In genomic region chr8:46313798-46314197, GRCm38 (mm10) we compare ENCODE assay signal across 38 mouse cellular contexts. TPM values are rescaled to one million over a fixed set of nuclear protein-coding genes. Genes with fewer than 3 reads are reported as not detected.
"Had no signal": no experiment of that assay in that cellular context is flagged by ENCODE, and none has a peak within 500 bp of the region (broad histone marks: within the 10 kb centered on the region; RNA-seq: fewer than 3 reads in every experiment).

No protein-coding gene starts in this region.

- H3K4me2 ChIP-seq: heart, embryonic 12.5 days; hindbrain, embryonic 13.5 days; hindbrain, embryonic 15.5 days; kidney, embryonic 15.5 days; limb, embryonic 13.5 days; limb, embryonic 15.5 days had no signal

- H3K36me3 ChIP-seq: heart, embryonic 10.5 days; heart, embryonic 12.5 days; hindbrain, embryonic 13.5 days; hindbrain, embryonic 15.5 days; kidney, embryonic 15.5 days; limb, embryonic 13.5 days; limb, embryonic 15.5 days had no signal

- ATAC-seq: hindbrain, postnatal 0 days; intestine, embryonic 16.5 days had no signal

- DNase-seq: gastrocnemius, adult 2 months; gastrocnemius, postnatal 10 days; gastrocnemius, postnatal 25 days; heart, adult 18-20 months; heart, postnatal 10 days; heart, postnatal 36 days; kidney, adult 11 months; kidney, adult 2 months; kidney, adult 9 months; kidney, postnatal 14 days; kidney, postnatal 36 days; layer of hippocampus, adult 9-11 months; layer of hippocampus, postnatal 36 days; left cerebral cortex, postnatal 4 days had no signal

- H3K27me3 ChIP-seq: heart, embryonic 12.5 days; limb, embryonic 15.5 days had no signal

- H3K4me1 ChIP-seq: heart, embryonic 10.5 days; heart, embryonic 12.5 days; hindbrain, embryonic 15.5 days; limb, embryonic 13.5 days; limb, embryonic 15.5 days had no signal

- H3K9me3 ChIP-seq: heart, embryonic 10.5 days; heart, embryonic 12.5 days; hindbrain, embryonic 13.5 days; hindbrain, embryonic 15.5 days; kidney, embryonic 15.5 days; limb, embryonic 13.5 days; limb, embryonic 15.5 days had no signal

- H3K9ac ChIP-seq: heart, embryonic 12.5 days; hindbrain, embryonic 13.5 days; hindbrain, embryonic 15.5 days; kidney, embryonic 15.5 days; limb, embryonic 13.5 days; limb, embryonic 15.5 days had no signal

- H3K4me3 ChIP-seq: gastrocnemius, adult 2 months; heart, embryonic 10.5 days; heart, embryonic 12.5 days; hindbrain, embryonic 13.5 days; hindbrain, embryonic 15.5 days; kidney, embryonic 15.5 days; limb, embryonic 13.5 days; limb, embryonic 15.5 days had no signal

- H3K27ac ChIP-seq: gastrocnemius, adult 2 months; heart, embryonic 10.5 days; hindbrain, embryonic 13.5 days; hindbrain, embryonic 15.5 days; hindbrain, postnatal 0 days; kidney, embryonic 15.5 days; kidney, postnatal 0 days; limb, embryonic 13.5 days; limb, embryonic 15.5 days had no signal

RNA-seq across cellular contexts. Expression of gene Helt, which starts 19.3 kb away (rescaled TPM):
- total RNA-seq: gastrocnemius, postnatal 4 days; granulocyte monocyte progenitor cell, adult 5-6 weeks; heart, postnatal 10 days; hematopoietic stem cell, adult 5-6 weeks; layer of hippocampus, adult 18-20 months; layer of hippocampus, adult 8-10 months; layer of hippocampus, postnatal 14 days; layer of hippocampus, postnatal 36 days; left cerebral cortex, adult 18-20 months; left cerebral cortex, postnatal 10 days; left cerebral cortex, postnatal 25 days had no signal
- polyA plus RNA-seq: heart, embryonic 10.5 days; heart, embryonic 12.5 days; heart, embryonic 14.5 days; heart, embryonic 16.5 days; intestine, embryonic 14.5 days; intestine, embryonic 16.5 days; kidney, adult 2 months; kidney, embryonic 15.5 days; kidney, postnatal 0 days; large intestine, adult 2 months; limb, embryonic 11.5 days; limb, embryonic 13.5 days; limb, embryonic 15.5 days had no signal
